Mouse (Mus musculus) stomach, postnatal 0 days (tissue): Measurements from ENCODE around the gene Dtx1.

Experiments
- CTCF ChIP-seq: IDR thresholded peaks from 2 replicates; pipeline ENCODE4 v1.5.1; 2016; ENCODE audit warnings: antibody characterized with exemption, low read depth, mild to moderate bottlenecking, moderate library complexity
- EP300 ChIP-seq: optimal IDR thresholded peaks from 2 replicates; pipeline ENCODE3; 2016; ENCODE audit warnings: antibody characterized with exemption

DNA sequence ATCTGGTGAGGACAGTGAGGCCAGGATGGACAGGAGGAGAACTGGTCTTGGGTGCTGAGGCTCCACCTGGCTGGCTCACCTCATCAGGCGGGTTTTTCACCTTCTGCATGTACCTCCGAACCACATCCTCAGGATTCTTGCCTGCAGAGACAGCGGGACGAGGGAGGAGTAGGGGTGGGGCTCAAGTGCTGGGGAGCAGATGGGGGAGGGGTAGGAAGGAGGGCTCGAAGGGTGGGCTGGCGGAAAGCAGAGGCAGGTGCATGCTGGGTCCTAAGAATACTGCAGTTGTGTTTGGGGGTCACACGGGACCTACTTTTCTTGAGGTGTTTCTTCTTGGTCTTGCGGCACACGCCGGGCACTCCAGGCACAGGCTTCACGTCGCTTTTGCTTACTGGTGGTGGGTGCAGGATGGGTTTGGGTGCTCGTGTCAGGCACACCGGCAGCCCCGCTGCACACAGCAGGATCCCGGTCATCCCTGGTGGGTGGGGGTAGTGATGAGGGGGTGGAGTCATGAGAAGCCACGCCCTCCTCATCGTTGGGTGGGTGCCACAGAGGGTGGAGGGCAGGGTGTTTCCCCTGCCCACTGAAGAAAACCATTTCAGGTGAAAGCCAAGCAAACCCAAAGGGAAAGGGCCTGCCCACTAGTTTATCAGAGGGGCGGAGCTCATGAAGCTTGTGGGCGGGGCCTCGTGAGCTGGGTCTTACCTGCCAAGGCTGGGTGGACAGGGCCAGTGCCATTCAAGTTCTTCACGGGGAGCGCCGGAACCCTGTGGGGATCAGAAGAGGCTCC lies 28.6 kb downstream of the Dtx1 start:
- TF ChIP-seq EP300 (no peak), CTCF (no peak)
